Mouse (Mus musculus) kidney, adult 10 weeks (tissue): Measurements from ENCODE around the gene Map3k4. TPM values are rescaled to one million over a fixed set of nuclear protein-coding genes. Genes with fewer than 3 reads are reported as not detected.

Experiments
- polyA plus RNA-seq: library from polyadenylated mRNA; stranded (reverse); fragments of 350-450 nt; fragmentation: Illumina TruSeq; extraction: RNeasy Lipid Tissue Mini Kit (QIAGEN cat#74804); gene quantifications from one replicate; pipeline ENCODE4 v1.2.3, GENCODE M21; 2014; ENCODE audit warnings: low read depth, low replicate concordance

Map3k4 gene
- 6.5 TPM for polyA plus RNA-seq

DNA sequence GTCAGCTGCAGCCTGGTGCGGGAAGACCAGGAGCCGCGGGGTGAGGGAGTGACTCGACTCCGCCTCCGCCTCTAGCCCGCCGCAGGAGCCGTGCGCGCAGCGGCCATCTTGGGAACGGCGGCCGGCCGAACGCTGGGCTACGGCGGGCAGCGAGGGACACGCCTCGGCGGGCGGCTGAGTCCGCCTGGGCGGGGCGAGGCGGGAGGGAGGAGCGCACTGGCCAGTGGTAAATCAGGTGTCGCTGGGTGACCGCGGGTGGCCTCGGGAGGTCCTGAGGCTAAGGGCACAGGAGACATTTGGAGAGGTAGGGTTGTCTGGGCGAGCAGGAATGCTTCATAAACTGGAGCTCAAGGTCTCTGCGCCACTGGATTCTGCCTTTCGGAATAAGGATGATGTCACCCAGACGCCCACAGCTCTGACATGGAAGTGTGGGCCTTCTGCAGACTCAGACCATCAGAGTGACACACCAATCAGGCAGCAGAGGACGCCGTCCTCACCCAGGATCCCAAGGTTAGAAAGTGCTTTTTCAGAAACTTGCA is at the start of gene Map3k4:
Gene Map3k4, minus strand, starts transcription at position 134 of the 539 bp plus-strand sequence.

Other genes starting within 250 kb of the Map3k4 start
- gene Agpat4, start 200.1 kb downstream of the Map3k4 start, polyA plus RNA-seq = 0.69 TPM
- gene Plg, start 59.8 kb upstream of the Map3k4 start, polyA plus RNA-seq = not detected
- gene Slc22a3, start 188.9 kb upstream of the Map3k4 start, polyA plus RNA-seq = 0.44 TPM